Mouse (Mus musculus) heart, adult 11 months (tissue): ENCODE results near the gene Cox6a1.

ENCODE experiments used
- DNase-seq: peaks from one replicate; pipeline ENCODE4 v3.0.0; 2022

The Cox6a1 gene

DNA sequence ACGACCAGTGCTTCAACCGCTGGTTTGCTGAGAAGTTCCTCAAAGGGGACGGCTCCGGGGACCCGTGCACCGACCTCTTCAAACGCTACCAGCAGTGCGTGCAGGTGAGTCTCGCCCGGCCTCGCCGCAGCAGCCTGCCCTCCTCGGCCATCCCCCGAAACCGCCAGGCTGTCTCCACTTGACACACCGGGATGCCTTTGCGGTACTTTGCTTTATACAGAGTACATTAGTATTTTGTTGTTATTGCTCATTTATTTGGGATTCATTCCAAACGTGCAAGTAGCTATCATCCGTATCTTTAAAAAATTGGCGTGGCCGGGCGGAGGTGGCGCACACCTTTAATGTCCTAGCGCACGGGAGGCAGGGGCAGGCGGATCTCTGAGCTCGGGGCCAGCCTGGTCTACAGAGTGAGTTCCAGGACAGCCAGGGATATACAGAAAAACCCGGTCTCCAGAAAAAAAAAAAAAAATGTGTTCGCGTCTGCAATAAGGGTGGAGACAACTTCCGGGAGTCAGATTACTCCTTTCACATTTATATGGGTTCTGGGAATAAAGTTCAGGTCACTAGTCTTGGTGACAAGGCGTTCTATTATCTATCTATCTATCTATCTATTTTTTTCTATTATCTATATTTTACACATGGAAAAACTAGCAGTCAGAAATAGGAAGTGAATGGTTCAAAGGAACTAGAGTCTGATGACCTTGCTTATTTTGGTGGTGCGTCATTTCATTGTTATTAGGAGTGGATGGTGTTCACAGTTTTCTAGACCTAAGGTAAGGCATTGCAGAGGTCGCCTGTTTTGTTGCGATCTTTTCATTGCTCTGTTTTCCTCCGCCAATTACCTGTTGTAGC lies 7.2 kb downstream of the Cox6a1 start:
- DNase-seq, result no peak

DNA sequence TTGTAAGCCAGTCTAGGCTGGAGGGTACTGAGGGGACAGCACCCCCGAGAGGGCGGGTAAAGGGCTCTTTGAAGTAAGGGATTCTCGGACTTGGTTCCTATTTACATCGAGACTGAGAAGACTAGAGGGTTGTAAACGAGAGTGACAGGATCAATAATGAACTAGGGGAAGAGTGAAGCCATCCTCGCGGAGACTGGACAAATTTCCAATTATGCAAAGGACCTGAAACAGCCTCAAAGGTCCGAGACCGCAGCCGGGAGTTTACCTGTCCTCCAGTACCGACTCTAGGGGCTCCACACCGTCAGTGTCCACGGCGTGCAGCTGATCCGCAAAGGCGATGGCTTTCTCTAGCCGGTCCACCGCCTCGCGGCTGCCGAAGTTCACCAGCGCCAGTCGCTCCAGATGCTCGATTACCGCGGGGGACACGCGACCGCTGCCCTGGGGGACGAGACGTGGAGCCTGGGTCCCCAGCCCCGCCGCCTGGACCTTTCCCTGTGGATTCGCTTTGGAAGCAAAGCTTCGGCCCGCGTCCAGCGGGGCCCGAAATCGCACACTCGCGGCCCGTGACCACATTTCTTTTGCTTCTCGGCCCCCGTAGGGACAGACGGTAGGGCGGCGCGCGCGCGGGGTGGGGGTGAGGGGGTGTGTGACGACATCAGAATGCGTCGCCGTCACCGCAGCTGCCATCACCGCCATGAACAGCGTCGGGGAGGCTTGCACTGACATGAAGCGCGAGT lies 8.0 kb downstream of the Cox6a1 start, which contains the start of the genes Gatc and Triap1:
Gatc (minus strand) TSS at position 602 of the 737 bp plus-strand sequence.
Triap1 (plus strand) TSS at position 649 of the 737 bp plus-strand sequence.
- DNase-seq, result peak; percentile 99

GRCm38 (mm10) chr5:115340007-115340406 lies 8.8 kb downstream of the Cox6a1 start:
- no peak for DNase-seq

GRCm38 (mm10) chr5:115333626-115334025 lies 15.2 kb downstream of the Cox6a1 start:
- no peak for DNase-seq

GRCm38 (mm10) chr5:115330955-115331354 lies 17.8 kb downstream of the Cox6a1 start:
- DNase-seq, result peak; percentile 93

DNA sequence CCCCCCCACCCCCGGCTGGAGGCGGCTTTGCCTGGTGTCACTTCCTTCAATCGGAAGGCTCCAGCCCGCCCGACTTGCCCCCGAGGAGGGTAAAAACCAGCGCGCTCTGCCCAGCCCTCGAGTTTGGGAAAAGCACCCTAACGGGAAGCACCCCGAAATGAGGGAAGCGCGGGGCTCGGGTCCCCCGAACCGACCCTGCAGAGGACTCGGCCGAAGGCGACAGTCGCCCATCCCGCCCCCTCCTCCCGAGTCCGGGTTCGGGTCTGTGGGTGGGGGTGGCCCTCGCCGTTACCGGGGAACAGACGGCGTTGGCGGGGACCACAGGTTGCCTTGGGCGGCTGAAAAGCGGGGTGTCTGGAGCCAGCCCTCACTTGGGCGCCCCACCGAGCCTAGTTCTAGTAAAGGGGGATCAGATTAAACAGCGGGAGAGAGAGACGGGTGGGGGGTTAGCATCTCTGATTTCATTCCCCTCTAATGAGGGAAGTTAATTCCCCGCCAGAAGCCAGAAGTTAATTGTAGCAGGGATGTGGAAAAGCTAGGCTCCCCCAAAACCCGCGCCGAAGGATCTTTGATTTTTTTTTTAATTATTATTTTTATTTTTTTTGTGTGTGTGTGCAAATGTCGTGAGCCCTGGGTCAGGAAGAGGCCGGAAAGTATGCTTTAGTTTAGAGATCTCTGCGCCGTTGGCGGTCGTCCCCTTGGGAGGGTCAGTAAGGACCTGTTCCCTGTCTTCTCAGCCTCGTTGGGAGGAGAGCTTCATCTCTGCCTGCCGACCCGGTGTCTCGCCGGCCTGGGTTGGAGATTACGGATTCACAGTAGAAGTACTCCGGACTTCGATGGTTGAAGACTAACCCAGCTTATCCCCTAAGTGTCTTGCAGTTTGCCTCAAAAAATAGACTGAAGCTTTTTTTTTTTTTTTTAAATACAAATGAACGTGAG lies 20.9 kb downstream of the Cox6a1 start:
- peak; percentile 95 for DNase-seq

DNA sequence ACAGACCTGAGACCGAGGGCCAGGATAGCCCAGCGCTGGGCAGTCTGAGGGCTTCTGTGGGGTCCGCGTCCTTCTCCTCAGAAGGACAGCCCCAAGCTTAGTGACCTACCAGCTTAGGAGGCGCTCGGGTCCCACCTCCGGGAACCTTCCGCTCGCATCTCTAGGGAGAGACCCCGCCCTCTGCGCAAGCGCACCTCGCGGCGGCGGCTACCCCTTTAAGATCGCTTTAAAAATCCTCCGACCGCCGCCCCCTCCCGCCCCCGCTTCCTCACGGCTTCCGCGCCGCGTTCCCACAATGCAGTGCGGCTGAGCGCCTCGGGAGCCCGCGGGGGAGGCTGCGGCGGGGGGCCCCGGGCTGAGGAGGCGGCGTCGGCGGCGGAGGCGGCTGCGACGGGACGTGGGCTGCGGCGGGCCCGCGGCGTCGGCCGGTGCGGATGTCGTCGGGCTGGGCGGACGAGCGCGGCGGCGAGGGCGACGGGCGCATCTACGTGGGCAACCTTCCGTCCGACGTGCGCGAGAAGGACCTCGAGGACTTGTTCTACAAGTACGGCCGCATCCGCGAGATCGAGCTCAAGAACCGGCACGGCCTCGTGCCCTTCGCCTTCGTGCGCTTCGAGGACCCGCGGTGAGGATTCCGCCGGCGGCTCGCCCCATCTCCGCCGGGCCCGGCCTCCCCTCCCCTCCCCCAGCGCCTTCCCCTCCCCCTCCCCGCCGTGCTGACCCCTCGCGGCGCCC lies 21.7 kb downstream of the Cox6a1 start, which contains the start of gene Srsf9:
Srsf9 (plus strand) TSS at position 303 of the 735 bp plus-strand sequence.
- peak; percentile 100 for DNase-seq

GRCm38 (mm10) chr5:115326256-115326831 lies 22.4 kb downstream of the Cox6a1 start:
- DNase-seq, result no peak

DNA sequence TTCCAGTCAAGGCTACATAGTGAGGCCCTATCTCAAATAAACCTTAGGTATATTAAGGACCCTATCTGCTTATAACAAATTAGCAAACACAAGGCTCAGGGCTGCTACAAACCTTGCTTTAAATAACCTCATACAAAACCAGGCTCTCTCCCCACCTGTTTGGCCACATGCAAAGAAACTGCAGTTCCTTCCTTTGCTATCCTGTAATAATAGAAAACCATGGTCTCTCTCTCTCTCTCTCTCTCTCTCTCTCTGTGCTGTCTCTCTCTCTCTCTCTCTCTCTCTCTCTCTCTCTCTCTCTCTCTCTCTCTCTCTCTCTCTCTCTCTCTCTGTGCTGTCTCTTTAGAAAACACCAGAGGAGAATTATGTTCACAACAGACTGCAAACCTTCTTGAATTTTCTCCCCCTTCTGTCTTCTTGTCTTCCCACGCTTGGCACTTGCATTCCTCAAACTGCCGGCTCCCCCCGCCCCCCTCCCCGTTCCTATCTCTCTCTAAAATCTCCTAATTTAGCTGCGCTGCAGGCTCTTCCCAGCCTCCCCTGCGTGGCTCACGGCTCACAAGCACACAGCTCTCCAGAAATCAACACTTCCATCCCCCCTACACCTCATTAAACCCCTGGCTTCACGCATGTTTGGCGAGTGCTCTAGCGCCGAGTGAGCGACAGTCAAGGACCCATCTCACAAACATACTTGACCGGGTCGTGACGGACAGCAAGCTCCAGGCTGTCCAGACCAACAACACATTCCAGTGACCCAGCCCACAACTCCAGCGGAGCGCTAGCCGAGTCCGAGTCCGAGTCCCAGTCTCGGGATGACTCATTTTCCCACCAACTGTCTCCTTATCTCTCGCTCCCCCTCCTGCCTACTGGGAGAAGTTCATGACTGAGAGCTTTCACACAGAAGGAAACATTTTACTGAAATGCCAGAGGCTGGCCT lies 29.5 kb downstream of the Cox6a1 start:
- peak; percentile 98 for DNase-seq

GRCm38 (mm10) chr5:115317645-115318328 lies 31.0 kb downstream of the Cox6a1 start:
- DNase-seq, result peak; percentile 94

- no peak for DNase-seq
Observed at GRCm38 (mm10) chr5:115316968-115317644, 31.7 kb downstream of the Cox6a1 start.

DNA sequence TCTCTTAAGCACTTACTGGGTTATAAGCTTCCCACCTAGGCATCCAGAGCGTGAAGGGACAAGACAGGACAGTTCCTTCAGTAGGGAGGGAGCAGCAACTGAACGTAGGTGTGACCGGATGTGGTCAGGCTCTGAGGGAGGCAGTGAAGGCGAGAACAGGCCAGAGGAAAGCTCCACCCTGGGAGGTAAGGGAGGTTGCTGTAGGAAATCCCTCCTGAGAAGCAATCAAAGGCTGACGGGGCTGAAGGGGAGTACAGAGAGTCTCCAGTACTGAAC lies 35.2 kb downstream of the Cox6a1 start:
- no peak for DNase-seq

DNA sequence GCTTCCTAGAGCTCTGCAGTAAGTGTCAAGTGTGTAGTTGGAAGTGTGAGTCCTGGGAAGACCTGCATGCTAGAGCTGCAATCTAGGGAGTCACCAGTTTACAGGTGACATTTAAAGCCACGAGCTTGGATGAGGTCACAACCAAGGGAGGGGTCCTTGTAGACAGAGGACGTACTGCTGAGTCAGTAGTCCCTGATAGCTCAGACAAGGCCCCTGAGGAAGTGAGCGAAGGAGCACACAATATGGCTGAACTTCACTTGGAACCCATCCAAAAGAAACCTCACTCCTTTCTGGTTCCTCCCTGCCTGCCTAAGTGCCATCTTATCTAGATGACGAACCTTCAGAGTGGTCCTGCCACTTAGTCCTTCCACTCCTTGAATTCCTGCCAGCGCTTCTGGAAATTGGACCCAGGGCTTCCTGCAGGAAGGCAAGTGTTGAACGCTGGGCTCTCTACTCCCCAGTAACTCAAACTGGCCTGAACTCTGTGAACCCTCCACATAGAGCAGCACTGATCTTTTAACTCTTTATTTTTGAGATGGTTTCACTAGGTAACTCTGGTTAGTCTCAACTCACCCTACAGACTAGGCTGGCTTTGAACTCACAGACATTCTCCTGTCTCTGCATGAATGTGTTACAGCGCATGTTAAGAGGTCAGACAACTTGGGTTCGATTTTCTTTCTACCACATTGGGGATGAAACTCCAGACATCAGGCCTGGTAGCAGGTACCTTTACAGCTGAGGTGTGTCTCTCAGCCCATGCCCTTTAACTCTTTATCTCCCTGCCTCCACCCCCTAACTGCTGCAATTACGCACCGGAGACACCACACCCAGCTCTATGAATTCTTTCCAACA lies 35.7 kb downstream of the Cox6a1 start:
- DNase-seq, result no peak

GRCm38 (mm10) chr5:115312354-115312753 lies 36.4 kb downstream of the Cox6a1 start:
- no peak for DNase-seq

DNA sequence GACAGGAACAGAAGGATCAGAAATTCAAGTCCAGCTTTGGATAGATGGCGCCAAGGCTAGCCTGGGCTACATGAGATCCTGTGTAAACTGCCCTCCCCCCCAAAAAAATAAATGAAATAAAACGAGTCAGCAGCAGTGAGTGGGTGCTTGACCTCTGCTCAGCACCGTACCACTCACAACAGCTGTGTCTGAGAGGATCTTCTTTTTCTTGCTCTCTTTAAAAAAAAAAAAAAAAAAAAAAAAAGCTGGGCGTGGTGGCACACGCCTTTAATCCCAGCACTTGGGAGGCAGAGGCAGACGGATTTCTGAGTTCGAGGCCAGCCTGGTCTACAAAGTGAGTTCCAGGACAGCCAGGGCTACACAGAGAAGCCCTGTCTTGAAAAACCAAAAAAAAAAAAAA lies 46.6 kb downstream of the Cox6a1 start:
- DNase-seq, result peak; percentile 85

GRCm38 (mm10) chr5:115301615-115302014 lies 47.2 kb downstream of the Cox6a1 start:
- peak; percentile 93 for DNase-seq

DNA sequence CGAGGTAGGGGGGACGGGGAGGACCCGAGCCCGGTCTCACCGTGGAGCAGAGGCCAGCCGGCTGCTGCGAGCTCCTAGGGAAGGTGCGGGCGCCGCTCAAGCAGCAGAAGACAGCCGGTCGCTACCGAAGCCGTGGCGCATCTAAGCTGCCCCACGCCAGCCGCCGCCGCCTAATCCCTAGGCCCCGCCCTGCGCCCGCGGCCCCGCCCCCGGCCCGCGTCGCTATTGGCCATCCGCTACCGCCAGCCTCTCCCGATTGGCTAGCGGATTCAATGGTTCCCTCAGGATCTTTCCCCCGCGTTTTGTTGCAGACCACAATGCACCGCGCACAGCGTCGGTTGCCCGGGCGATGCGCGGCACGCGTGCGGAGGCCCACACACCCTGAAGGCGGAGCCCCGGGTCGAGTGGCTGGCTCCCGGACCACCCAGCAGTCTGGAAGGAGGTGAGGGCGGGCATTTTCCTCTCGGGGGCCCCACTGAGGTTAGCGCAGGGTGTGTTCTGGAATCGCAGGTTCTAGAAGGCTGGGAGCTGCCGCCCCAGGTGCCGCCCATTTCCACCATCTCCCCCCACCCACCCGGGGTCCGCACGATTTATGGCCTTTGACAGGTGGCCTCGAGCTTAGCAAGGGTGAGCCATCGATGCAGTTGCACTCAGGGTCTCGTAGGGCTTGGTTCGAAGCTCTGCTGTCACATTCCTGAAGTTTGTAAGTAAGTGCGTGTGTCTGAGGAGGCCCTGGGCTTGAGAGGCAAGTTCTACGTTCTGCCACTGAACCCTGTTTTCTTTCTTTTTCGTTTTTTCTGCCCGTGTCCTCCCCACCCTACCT lies 47.8 kb downstream of the Cox6a1 start, which contains the start of gene Dynll1:
Dynll1 (minus strand) TSS at position 208 of the 823 bp plus-strand sequence.
- peak; percentile 100 for DNase-seq
